Mouse (Mus musculus) cerebral cortex, adult 2 months (tissue): ENCODE results near the gene Vipr1.

ENCODE experiments used
- WGBS: fragments of 180-500 bp; shearing (Covaris S2); methylation state at CpG from one replicate; pipeline ENCODE4 v1.1.7; 2018; 5-methylcytosine and 5-hydroxymethylcytosine counted together

Vipr1 gene

DNA sequence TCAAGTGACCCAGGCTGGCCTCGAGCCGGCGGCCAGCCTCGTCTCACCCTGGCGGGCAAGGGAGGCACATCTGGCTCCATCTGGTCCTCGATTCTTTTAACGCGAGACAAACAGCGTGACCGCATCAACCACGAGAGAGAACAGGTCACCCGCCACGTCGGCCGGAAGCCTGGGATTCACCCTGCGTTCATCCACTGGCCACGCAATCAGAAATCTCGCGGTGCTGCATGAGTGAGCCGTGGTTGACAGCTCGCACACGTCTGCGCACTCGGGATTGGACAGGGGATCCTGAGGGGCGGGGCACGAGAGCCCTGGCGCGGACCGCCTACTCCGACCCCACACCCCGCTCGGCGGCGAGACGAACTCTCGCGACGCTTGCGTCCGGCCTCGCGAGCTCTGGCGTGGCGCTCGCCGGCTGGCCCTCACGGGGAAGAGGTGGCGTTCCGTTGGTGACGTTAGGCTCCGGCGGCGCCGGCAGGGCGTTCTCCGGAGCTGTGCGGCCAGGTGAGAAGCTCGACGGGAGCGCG lies 76.3 kb downstream of the Vipr1 start, which contains the start of gene Nktr:
Gene Nktr, plus strand, starts transcription at position 378 of the 527 bp plus-strand sequence.
- WGBS, result under 1% methylated on average over 61 of the region's 61 CpGs

DNA sequence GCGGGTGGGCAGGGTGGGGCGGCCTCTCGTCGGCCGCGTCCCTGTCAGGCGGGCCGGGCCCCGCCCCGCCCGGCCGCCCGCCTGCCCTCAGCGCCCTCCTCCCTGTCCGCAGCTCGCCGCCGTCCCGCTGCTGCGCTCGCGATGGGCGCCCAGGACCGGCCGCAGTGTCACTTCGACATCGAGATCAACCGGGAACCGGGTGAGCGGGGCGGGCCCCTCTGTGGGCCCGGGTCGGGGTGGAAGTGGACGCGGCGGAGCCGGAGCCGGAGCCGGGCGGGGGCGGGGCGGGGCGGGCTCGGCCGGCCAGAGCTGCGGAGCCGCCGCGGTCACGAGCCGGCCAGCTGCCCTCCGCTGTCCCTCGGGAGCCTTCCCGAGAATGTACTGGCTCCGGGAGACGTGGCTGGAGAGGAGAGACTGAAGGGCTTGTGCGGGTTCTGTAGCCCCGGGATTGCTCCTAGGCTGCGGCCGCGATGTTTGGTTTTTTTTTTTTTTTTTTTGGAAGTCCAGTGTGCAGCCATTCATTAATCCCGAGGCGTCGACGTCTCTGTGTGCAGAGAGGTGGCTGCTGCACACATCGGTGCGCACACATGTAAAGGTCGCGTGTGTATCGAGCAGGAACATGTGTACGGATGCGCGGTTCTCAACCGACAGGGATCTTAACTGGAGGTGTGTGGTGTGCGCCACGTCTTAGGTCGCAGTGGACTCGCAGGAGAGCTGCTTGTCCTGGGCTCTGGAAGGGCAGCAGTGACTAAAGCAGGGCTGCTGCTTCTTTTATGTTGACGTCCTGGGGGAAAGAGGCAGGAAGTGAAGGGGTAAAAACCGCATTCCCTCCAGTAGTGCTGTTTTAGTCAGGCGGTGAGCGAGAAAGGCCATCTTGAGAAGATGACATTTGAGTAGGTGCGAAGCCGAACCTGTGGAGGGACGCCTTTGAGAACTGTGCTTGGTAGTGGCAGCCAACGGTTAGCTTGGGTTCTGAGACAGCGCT lies 77.1 kb downstream of the Vipr1 start:
- WGBS, result 1% methylated on average over 83 of the region's 87 CpGs
